Mouse (Mus musculus): ENCODE data around the gene Hydin.

GRCm38 (mm10) chr8:110643177-110643576 lies 376.4 kb downstream of the Hydin start:
- TF ChIP-seq CTCF (IDR thresholded peaks at IDR 0.05; ENCODE audit: low read depth) (no peak), EP300 (IDR thresholded peaks at IDR 0.05; ENCODE audit: low read depth) (no peak)

Measured in liver, postnatal 0 days (tissue).